Mouse (Mus musculus): ENCODE measurements at regions not wholly inside any gene's neighbourhood (a gene's known extent, or its start where the extent isn't known, plus 50 kb on each side); places are given as distances from the start of the nearest gene placed in this dataset.

GRCm38 (mm10) chr16:49533498-49533998 lies 165.5 kb upstream of the Ift57 start:
- no peak for TF ChIP-seq CTCF (IDR thresholded peaks at IDR 0.05; ENCODE audit: control insufficient read depth, insufficient read depth, insufficient read length)
- no peak for TF ChIP-seq USF1 (IDR thresholded peaks at IDR 0.05; ENCODE audit: low read depth)
- no peak for TF ChIP-seq MYOG (IDR thresholded peaks at IDR 0.05; ENCODE audit: control insufficient read depth, extremely low read depth, insufficient read length)
- no peak for TF ChIP-seq MYOD1 (IDR thresholded peaks at IDR 0.05; ENCODE audit: control insufficient read depth, insufficient read length, low read depth)
- no peak for TF ChIP-seq MAX (IDR thresholded peaks at IDR 0.05)
- TF ChIP-seq CEBPB (IDR thresholded peaks at IDR 0.05; ENCODE audit: low read depth): no peak
- no peak for TF ChIP-seq FOSL1 (IDR thresholded peaks at IDR 0.05; ENCODE audit: insufficient read depth, low read length, poor library complexity, severe bottlenecking)

Measured in C2C12 (cell line).